Mouse (Mus musculus): ENCODE data around the gene Cct7.

DNA sequence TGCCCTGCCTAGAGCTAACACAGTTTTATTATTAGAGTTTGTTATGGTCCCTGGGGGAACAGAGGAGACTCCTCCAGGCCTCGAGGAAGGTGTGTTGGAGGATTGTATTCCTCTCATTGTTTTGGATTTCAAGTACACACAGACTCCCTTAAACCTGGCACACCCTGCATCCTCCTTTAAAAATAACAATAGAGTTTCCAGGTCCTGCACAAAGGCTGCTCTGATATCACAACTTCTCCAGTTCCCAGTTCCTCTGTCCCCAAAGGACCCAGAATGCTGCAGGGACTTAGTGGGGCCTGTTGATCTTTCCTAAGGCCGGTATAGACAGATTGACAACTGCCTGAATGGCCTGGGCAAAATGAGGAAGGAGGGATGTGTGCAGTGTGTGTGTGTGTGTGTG, 48.7 kb upstream of the Cct7 start:
- TF ChIP-seq CTCF (IDR thresholded peaks at IDR 0.05; ENCODE audit: low read depth) = no peak
- no peak for TF ChIP-seq EP300 (IDR thresholded peaks at IDR 0.05; ENCODE audit: low read depth)

Measured in liver, postnatal 0 days (tissue).